Mouse (Mus musculus) c-Kit-positive CD71-positive TER-119-positive erythroid progenitor cells, embryonic 14.5 days (primary cell): ENCODE results near the gene Cdkn1a.
"Not testable (repeated sequence)": the region's sequence is repeated elsewhere in the genome, so short reads cannot be mapped to it uniquely, and the experiment has no call there.

Experiments used
- DNase-seq: peaks from one replicate; pipeline ENCODE4 v3.0.0-alpha.2; 2013; ENCODE audit warnings: low spot score

Cdkn1a gene

GRCm38 (mm10) chr17:29059581-29059980 is 31.2 kb upstream of the Cdkn1a start:
- DNase-seq, result no peak

- no peak for DNase-seq
Observed at GRCm38 (mm10) chr17:29060946-29061345, 29.8 kb upstream of the Cdkn1a start.

GRCm38 (mm10) chr17:29062119-29063035 is 28.4 kb upstream of the Cdkn1a start:
- no peak for DNase-seq

- no peak for DNase-seq
Observed at GRCm38 (mm10) chr17:29063121-29063987, 27.4 kb upstream of the Cdkn1a start.

- no peak for DNase-seq
Observed at GRCm38 (mm10) chr17:29063988-29064285, 26.8 kb upstream of the Cdkn1a start.

GRCm38 (mm10) chr17:29065245-29065940 is 25.4 kb upstream of the Cdkn1a start:
- no peak for DNase-seq

- DNase-seq, result no peak
Observed at GRCm38 (mm10) chr17:29065971-29066370, 24.8 kb upstream of the Cdkn1a start.

- not testable (repeated sequence) for DNase-seq
Observed at GRCm38 (mm10) chr17:29067416-29067815, 23.4 kb upstream of the Cdkn1a start.

- DNase-seq, result no peak
Observed at GRCm38 (mm10) chr17:29067847-29068246, 22.9 kb upstream of the Cdkn1a start.

GRCm38 (mm10) chr17:29069063-29069462 is 21.7 kb upstream of the Cdkn1a start:
- DNase-seq, result no peak

GRCm38 (mm10) chr17:29071820-29072219 is 19.0 kb upstream of the Cdkn1a start:
- DNase-seq, result no peak

GRCm38 (mm10) chr17:29072701-29073307 is 18.0 kb upstream of the Cdkn1a start:
- no peak for DNase-seq

- DNase-seq, result no peak
Observed at GRCm38 (mm10) chr17:29073313-29073712, 17.5 kb upstream of the Cdkn1a start.

GRCm38 (mm10) chr17:29074085-29074484 is 16.7 kb upstream of the Cdkn1a start:
- no peak for DNase-seq

- DNase-seq, result no peak
Observed at GRCm38 (mm10) chr17:29076235-29076634, 14.5 kb upstream of the Cdkn1a start.

GRCm38 (mm10) chr17:29077786-29078509 is 12.8 kb upstream of the Cdkn1a start:
- DNase-seq, result no peak

- peak; percentile 33 for DNase-seq
Observed at GRCm38 (mm10) chr17:29078519-29079383, 12.0 kb upstream of the Cdkn1a start.

GRCm38 (mm10) chr17:29080758-29081617 is 9.8 kb upstream of the Cdkn1a start:
- DNase-seq, result no peak
